Mouse (Mus musculus): ENCODE data around the gene Phospho2. TPM values are rescaled to one million over a fixed set of nuclear protein-coding genes. Genes with fewer than 3 reads are reported as not detected.

Phospho2 gene
- polyA plus RNA-seq (2012; rRNA removed) = 89.7 and 96.6 TPM in 2 replicates

GRCm38 (mm10) chr2:69789429-69790069 is at the start of gene Phospho2, which contains the start of gene Ccdc173:
TSS of gene Phospho2 (plus strand) at chr2:69789623.
TSS of gene Ccdc173 (minus strand) at chr2:69789575.

GRCm38 (mm10) chr2:69821711-69822110 is 32.3 kb downstream of the Phospho2 start, which contains the start of gene Klhl23:
TSS of gene Klhl23 (plus strand) at chr2:69821944.

Other genes starting within 250 kb of the Phospho2 start
- gene Lrp2, start 203.6 kb upstream of the Phospho2 start, polyA plus RNA-seq (2012; rRNA removed) = 2.1 and 2.8 TPM in 2 replicates
- gene Bbs5, start 142.5 kb upstream of the Phospho2 start, polyA plus RNA-seq (2012; rRNA removed) = 0.94 and 1.5 TPM in 2 replicates
- gene Klhl41, start 119.5 kb upstream of the Phospho2 start, polyA plus RNA-seq (2012; rRNA removed) = not detected in 2 replicates
- 3.8 and 4.6 TPM in 2 replicates for gene Fastkd1, start 76.1 kb upstream of the Phospho2 start, polyA plus RNA-seq (2012; rRNA removed)
- 0.51 and 1.1 TPM in 2 replicates for gene Ppig, start 67.1 kb upstream of the Phospho2 start, polyA plus RNA-seq (2012; rRNA removed)
- 0.31 TPM in 1 of 2 replicates, not detected in the other for gene Ccdc173, start within 50 bp of the Phospho2 start, polyA plus RNA-seq (2012; rRNA removed)
- gene Klhl23, start 32.3 kb downstream of the Phospho2 start, polyA plus RNA-seq (2012; rRNA removed) = 8.7 and 10.2 TPM in 2 replicates
- gene Ssb, start 71.9 kb downstream of the Phospho2 start, polyA plus RNA-seq (2012; rRNA removed) = 0.47 and 0.54 TPM in 2 replicates
- 1.8 and 5.2 TPM in 2 replicates for gene Mettl5, start 96.0 kb downstream of the Phospho2 start, polyA plus RNA-seq (2012; rRNA removed)
- 10.5 and 15.0 TPM in 2 replicates for gene Ubr3, start 107.6 kb downstream of the Phospho2 start, polyA plus RNA-seq (2012; rRNA removed)
- 0.77 and 1.3 TPM in 2 replicates for gene Myo3b, start 249.5 kb downstream of the Phospho2 start, polyA plus RNA-seq (2012; rRNA removed)

Measured in ovary, adult 2 months (tissue).